Mouse (Mus musculus) myocyte (in vitro differentiated cells): Measurements from ENCODE around the gene Gm17720. TPM values are rescaled to one million over a fixed set of nuclear protein-coding genes. Genes with fewer than 3 reads are reported as not detected.
"Not testable (repeated sequence)": the region's sequence is repeated elsewhere in the genome, so short reads cannot be mapped to it uniquely, and the experiment has no call there.

Experiments used
- H3K27me3 ChIP-seq: one replicate; pipeline ENCODE4 v1.6.1; 2011; ENCODE audit not compliant: control insufficient read depth, insufficient read depth, insufficient read length
- H3K36me3 ChIP-seq: one replicate; pipeline ENCODE4 v1.6.1; 2011; ENCODE audit not compliant: control insufficient read depth, insufficient read depth
- H3K4me2 ChIP-seq: one replicate; pipeline ENCODE4 v1.6.1; 2011; ENCODE audit warnings: low read depth, control low read depth
- H3K4me3 ChIP-seq: one replicate; pipeline ENCODE4 v1.5.1; 2011; ENCODE audit warnings: mild to moderate bottlenecking, control low read depth, moderate library complexity
- H3K79me2 ChIP-seq: one replicate; pipeline ENCODE4 v1.6.1; 2011; ENCODE audit not compliant: control insufficient read depth, insufficient read depth
- H3ac ChIP-seq: one replicate; pipeline ENCODE4 v1.6.1; 2011; ENCODE audit not compliant: control insufficient read depth, insufficient read length
- CEBPB ChIP-seq: IDR thresholded peaks from 2 replicates; pipeline ENCODE4 v1.6.1; 2011; ENCODE audit warnings: mild to moderate bottlenecking, moderate library complexity; ENCODE audit not compliant: poor library complexity, insufficient read depth, severe bottlenecking
- E2F4 ChIP-seq: IDR thresholded peaks from one replicate; pipeline ENCODE4 v1.6.1; 2011; ENCODE audit warnings: mild to moderate bottlenecking, control low read depth, moderate library complexity; ENCODE audit not compliant: insufficient read depth
- MAX ChIP-seq: IDR thresholded peaks from one replicate; pipeline ENCODE4 v1.6.1; 2011; ENCODE audit warnings: low read depth, mild to moderate bottlenecking, control low read depth
- MYOD1 ChIP-seq, 3 experiments: IDR thresholded peaks; one replicate each; pipeline ENCODE4 v1.6.1; 2011; ENCODE audit warnings: control low read depth in 2 of 3, low read depth in 2 of 3, mild to moderate bottlenecking in 2 of 3, moderate library complexity in 1 of 3; ENCODE audit not compliant: insufficient read length in 2 of 3, control insufficient read depth in 1 of 3
- MYOG ChIP-seq, 3 experiments: IDR thresholded peaks; one replicate each; pipeline ENCODE4 v1.6.1; 2011; ENCODE audit warnings: control low read depth in 2 of 3, low read depth in 2 of 3, mild to moderate bottlenecking in 2 of 3; ENCODE audit not compliant: insufficient read length in 2 of 3, control insufficient read depth in 1 of 3, insufficient read depth in 1 of 3
- POLR2A ChIP-seq: IDR thresholded peaks from one replicate; pipeline ENCODE4 v1.6.1; 2011; ENCODE audit warnings: low read depth, mild to moderate bottlenecking, control low read depth, moderate library complexity; ENCODE audit not compliant: insufficient read length
- POLR2AphosphoS2 ChIP-seq: IDR thresholded peaks from one replicate; pipeline ENCODE4 v1.6.1; 2011; ENCODE audit warnings: low read depth, control low read depth; ENCODE audit not compliant: insufficient read length
- REST ChIP-seq: IDR thresholded peaks from one replicate; pipeline ENCODE4 v1.6.1; 2011; ENCODE audit warnings: mild to moderate bottlenecking, control low read depth, moderate library complexity; ENCODE audit not compliant: insufficient read depth, insufficient read length
- SRF ChIP-seq: IDR thresholded peaks from one replicate; pipeline ENCODE4 v1.6.1; 2011; ENCODE audit warnings: low read depth; ENCODE audit not compliant: control insufficient read depth, insufficient read length
- TCF12 ChIP-seq: IDR thresholded peaks from one replicate; pipeline ENCODE4 v1.6.1; 2011; ENCODE audit warnings: mild to moderate bottlenecking, control low read depth; ENCODE audit not compliant: poor library complexity, insufficient read depth, severe bottlenecking
- TCF3 ChIP-seq: IDR thresholded peaks from one replicate; pipeline ENCODE4 v1.6.1; 2011; ENCODE audit warnings: low read depth, control low read depth; ENCODE audit not compliant: insufficient read length
- USF1 ChIP-seq: IDR thresholded peaks from one replicate; pipeline ENCODE4 v1.6.1; 2011; ENCODE audit warnings: low read depth, mild to moderate bottlenecking, control low read depth, moderate library complexity
- polyA plus RNA-seq: library from polyadenylated mRNA; unstranded; fragments of >200 nt; fragmentation: generic; extraction: Trizol; gene quantifications from one replicate; pipeline ENCODE4 v1.2.1, GENCODE M21; 2012; ENCODE audit warnings: missing spikeins

The Gm17720 gene
- polyA plus RNA-seq, 1 experiment: not detected

GRCm38 (mm10) chr8:110036156-110036555 lies 66.4 kb downstream of the Gm17720 start:
- H3K36me3 ChIP-seq: no peaks in the 10 kb centered on the region
- no peak overlapping the region for H3ac ChIP-seq
- TF ChIP-seq E2F4 (no peak), MYOG (IDR thresholded peaks at IDR 0.05; ENCODE audit: control insufficient read depth in 1 of 3, insufficient read depth in 1 of 3, insufficient read length in 2 of 3, low read depth in 2 of 3) (no peak), POLR2A (no peak), SRF (no peak), TCF3 (no peak)
- no peak overlapping the region for H3K4me3 ChIP-seq
- peaks cover 22% of the 10 kb centered on the region for H3K27me3 ChIP-seq
- H3K79me2 ChIP-seq: no peaks in the 10 kb centered on the region
- H3K4me2 ChIP-seq: no peak overlapping the region

GRCm38 (mm10) chr8:110034331-110034730 lies 68.2 kb downstream of the Gm17720 start:
- Histone ChIP-seq H3ac (no peak overlapping the region), H3K36me3 (no peaks in the 10 kb centered on the region), H3K4me2 (no peak overlapping the region), H3K79me2 (no peaks in the 10 kb centered on the region), H3K4me3 (no peak overlapping the region), H3K27me3 (peaks cover 32% of the 10 kb centered on the region)
- TF ChIP-seq TCF3 (no peak), TCF12 (no peak), SRF (no peak), POLR2A (no peak), REST (no peak), CEBPB (no peak), E2F4 (no peak), MYOG (IDR thresholded peaks at IDR 0.05; ENCODE audit: control insufficient read depth in 1 of 3, insufficient read depth in 1 of 3, insufficient read length in 2 of 3, low read depth in 2 of 3) (no peak), USF1 (no peak), POLR2AphosphoS2 (no peak), MYOD1 (IDR thresholded peaks at IDR 0.05; ENCODE audit: control insufficient read depth in 1 of 3, insufficient read length in 2 of 3, low read depth in 2 of 3) (no peak), MAX (no peak)

- H3ac ChIP-seq, H3K36me3 ChIP-seq, H3K4me3 ChIP-seq, H3K4me2 ChIP-seq, H3K79me2 ChIP-seq: not testable (repeated sequence)
- H3K27me3 ChIP-seq: peaks cover 35% of the 10 kb centered on the region
Measured at GRCm38 (mm10) chr8:110033771-110034170, 68.8 kb downstream of the Gm17720 start.

Other genes starting within 250 kb of the Gm17720 start
- gene Phlpp2, start 234.2 kb downstream of the Gm17720 start, polyA plus RNA-seq: 1.7 TPM
- gene Marveld3, start 140.6 kb downstream of the Gm17720 start, polyA plus RNA-seq: 0.04 TPM
- not detected for gene Tat, start 112.3 kb downstream of the Gm17720 start, polyA plus RNA-seq
- gene Chst4, start 63.0 kb downstream of the Gm17720 start, polyA plus RNA-seq: not detected
- gene Zfp612, start 23.0 kb downstream of the Gm17720 start, polyA plus RNA-seq: not detected
- gene Gm21964, start 1.5 kb downstream of the Gm17720 start, polyA plus RNA-seq: not detected
- gene Calb2, start 65.5 kb upstream of the Gm17720 start, polyA plus RNA-seq: not detected
- 2.8 TPM for gene Cmtr2, start 112.9 kb upstream of the Gm17720 start, polyA plus RNA-seq
- gene Hydin, start 164.2 kb upstream of the Gm17720 start, polyA plus RNA-seq: 0.01 TPM